Mouse (Mus musculus) heart, postnatal 36 days (tissue): ENCODE data around the gene Tspan6. TPM values are rescaled to one million over a fixed set of nuclear protein-coding genes. Genes with fewer than 3 reads are reported as not detected.

ENCODE experiments used
- DNase-seq, 2 experiments: peaks; one replicate each; pipeline ENCODE4 v3.0.0; 2021 to 2022
- intact Hi-C: fragments of 180-260 bp; cut with DNase I; formaldehyde crosslinking; loops from one replicate; pipeline ENCODE4 v1.15.1; 2025
- total RNA-seq, 2 experiments: library from RNA; stranded (reverse); gene quantifications; 2 replicates each; pipeline ENCODE4 v1.2.3; 2021

Tspan6 gene
- total RNA-seq = 10 to 100 TPM in 1 of 2 experiments, 1 to 10 TPM in 1; 9.5 to 10.4 TPM

- intact Hi-C loops = loop anchor here (2.0 to 5.0 kb wide), 3 partner anchors 111 to 206 kb away; no protein-coding TSS in a partner anchor
- DNase-seq = peak; percentile 75 to 84
Observed at GRCm38 (mm10) chrX:133898014-133898542, at the start of gene Tspan6. Gene Tspan6, minus strand, starts transcription at chrX:133898429.

- DNase-seq = peak; percentile 34 to 41
- intact Hi-C loops = loop anchor here (1.0 to 10.0 kb wide), 2 partner anchors 72 to 407 kb away; no protein-coding TSS in a partner anchor
Observed at GRCm38 (mm10) chrX:133947427-133947826, 49.2 kb upstream of the Tspan6 start.

- no peak for DNase-seq
- intact Hi-C loops = no loop called here
Observed at GRCm38 (mm10) chrX:133939561-133939960, 41.3 kb upstream of the Tspan6 start.

GRCm38 (mm10) chrX:133936605-133937225 is 38.5 kb upstream of the Tspan6 start:
- intact Hi-C loops = no loop called here

GRCm38 (mm10) chrX:133931302-133932013 is 33.2 kb upstream of the Tspan6 start:
- peak in 1 of 2 experiments; percentile 5 for DNase-seq
- intact Hi-C loops = no loop called here

More at GRCm38 (mm10) chrX:133936605-133937225, 38.5 kb upstream of the Tspan6 start:
- DNase-seq = no peak

- no peak for DNase-seq
- intact Hi-C loops = no loop called here
Observed at GRCm38 (mm10) chrX:133926760-133927159, 28.5 kb upstream of the Tspan6 start.

- intact Hi-C loops = no loop called here
- no peak for DNase-seq
Observed at GRCm38 (mm10) chrX:133921187-133921586, 23.0 kb upstream of the Tspan6 start.

GRCm38 (mm10) chrX:133914219-133914618 is 16.0 kb upstream of the Tspan6 start:
- peak in 1 of 2 experiments; percentile 6 for DNase-seq
- intact Hi-C loops = no loop called here

GRCm38 (mm10) chrX:133913006-133913405 is 14.8 kb upstream of the Tspan6 start:
- DNase-seq = no peak
- intact Hi-C loops = no loop called here

GRCm38 (mm10) chrX:133911397-133912103 is 13.3 kb upstream of the Tspan6 start:
- peak; percentile 10 to 23 for DNase-seq

GRCm38 (mm10) chrX:133908261-133908660 is 10.0 kb upstream of the Tspan6 start, which contains the start of gene Srpx2:
Gene Srpx2, plus strand, starts transcription at chrX:133908426.
- intact Hi-C loops = no loop called here
- no peak for DNase-seq

More at GRCm38 (mm10) chrX:133911397-133912103, 13.3 kb upstream of the Tspan6 start:
- intact Hi-C loops = no loop called here

GRCm38 (mm10) chrX:133888111-133888510 is 10.1 kb downstream of the Tspan6 start:
- no peak for DNase-seq
- intact Hi-C loops = no loop called here

GRCm38 (mm10) chrX:133887308-133887707 is 10.9 kb downstream of the Tspan6 start:
- no peak for DNase-seq
- intact Hi-C loops = no loop called here

- DNase-seq = no peak
- intact Hi-C loops = loop anchor here (5.0 kb wide), 1 partner anchor 132 kb away; no protein-coding TSS in a partner anchor
Observed at GRCm38 (mm10) chrX:133869743-133870142, 28.5 kb downstream of the Tspan6 start.

GRCm38 (mm10) chrX:133853637-133854036 is 44.6 kb downstream of the Tspan6 start:
- intact Hi-C loops = no loop called here
- no peak for DNase-seq

GRCm38 (mm10) chrX:133850680-133851079 is 47.5 kb downstream of the Tspan6 start, which contains the start of gene Tnmd:
Gene Tnmd, plus strand, starts transcription at chrX:133850980.
- no peak for DNase-seq
- intact Hi-C loops = no loop called here

Other genes starting within 250 kb of the Tspan6 start
- 10 to 100 TPM in 1 of 2 experiments, 1 to 10 TPM in 1; 9.9 to 11.9 TPM for gene Pcdh19, start 209.4 kb downstream of the Tspan6 start, total RNA-seq
- not detected for gene Tnmd, start 47.4 kb downstream of the Tspan6 start, total RNA-seq
- gene Srpx2, start 10.0 kb upstream of the Tspan6 start, total RNA-seq = 1 to 10 TPM; 4.7 to 5.5 TPM
- 1 to 10 TPM; 1.8 to 1.9 TPM for gene Sytl4, start 83.4 kb upstream of the Tspan6 start, total RNA-seq
- gene Cstf2, start 160.8 kb upstream of the Tspan6 start, total RNA-seq = 10 to 100 TPM; 11.8 to 11.9 TPM